11 mouse cellular contexts compared by ENCODE assay signal in the genomic region with DNA sequence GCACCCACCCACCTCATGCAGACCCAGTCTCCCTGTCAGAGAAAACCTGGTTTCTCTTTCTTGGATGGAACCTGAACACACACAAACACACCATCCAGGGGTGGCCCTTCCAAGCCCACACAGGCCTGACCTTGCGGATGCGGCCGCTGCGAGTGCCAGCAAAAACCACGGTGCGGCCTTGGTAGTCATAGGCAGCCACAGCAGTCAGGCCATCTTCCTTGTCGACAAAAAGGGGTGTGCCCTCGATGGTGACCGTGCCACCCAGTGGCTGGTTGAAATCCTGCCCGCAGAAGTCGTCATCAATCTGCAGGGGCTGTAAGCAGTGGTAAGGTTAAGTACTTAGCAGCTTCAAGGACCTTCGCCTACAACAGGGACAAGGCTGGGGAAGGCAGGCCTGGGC. TPM values are rescaled to one million over a fixed set of nuclear protein-coding genes. Genes with fewer than 3 reads are reported as not detected.
DNase-seq lines count a peak whose midpoint lies in the region; ATAC-seq and TF ChIP-seq lines count a peak whose summit lies in the region.
"Had no signal": no experiment of that assay in that cellular context is flagged by ENCODE, and none has a peak within 500 bp of the region (broad histone marks: within the 10 kb centered on the region; RNA-seq: fewer than 3 reads in every experiment).

No protein-coding gene starts in this region.

- H3K27ac ChIP-seq in layer of hippocampus, adult 2 months, result peak overlapping the region; percentile 83
- H3K27ac ChIP-seq: hindbrain, embryonic 15.5 days; macrophage had no signal

- no peak overlapping the region for H3ac ChIP-seq in myocyte (ENCODE audit: control insufficient read depth, insufficient read length)

- TF ChIP-seq CTCF in layer of hippocampus, adult 2 months (conservative IDR thresholded peaks at IDR 0.05), result peak; percentile 30; the same call in 1 of the 2 replicates

- peaks cover 80% of the 10 kb centered on the region for H3K79me2 ChIP-seq in myocyte (ENCODE audit: control insufficient read depth, insufficient read depth)

- H3K36me3 ChIP-seq in myocyte (ENCODE audit: control insufficient read depth, insufficient read depth), result peaks cover 5% of the 10 kb centered on the region

- peak overlapping the region; percentile 52 for H3K4me2 ChIP-seq in myocyte (ENCODE audit: low read depth)
- H3K4me2 ChIP-seq: hindbrain, embryonic 15.5 days had no signal

- DNase-seq in cerebellum, adult 11-12 months, result peak; percentile 22
- no peak for DNase-seq in cerebellum, postnatal 36 days
- no peak for DNase-seq in layer of hippocampus, adult 2 months (ENCODE audit: low spot score in 2 of 2)
- DNase-seq in layer of hippocampus, postnatal 14 days (ENCODE audit: low spot score in 2 of 2), result no peak
- DNase-seq in adrenal gland, postnatal 36 days, result peak; percentile 91 to 95
- no peak for DNase-seq in gastrocnemius, postnatal 14 days
- DNase-seq: gastrocnemius, postnatal 36 days had no signal

- H3K4me3 ChIP-seq in layer of hippocampus, adult 2 months, result no peak overlapping the region
- H3K4me3 ChIP-seq in myocyte, result no peak overlapping the region
- H3K4me3 ChIP-seq: hindbrain, embryonic 15.5 days had no signal

- H3K27me3 ChIP-seq in myocyte (ENCODE audit: control insufficient read depth, insufficient read depth, insufficient read length), result no peaks in the 10 kb centered on the region
- H3K27me3 ChIP-seq: hindbrain, embryonic 15.5 days had no signal

- no peak for ATAC-seq in erythroid progenitor cell, adult 5-6 weeks (replicated peaks; ENCODE audit: low FRiP score, poor library complexity, severe bottlenecking)

- intact Hi-C loops in gastrocnemius, postnatal 14 days (cut with DNase I; ENCODE audit: low total_unique reads), result no loop called here

- no peak for TF ChIP-seq POLR2A in myocyte (IDR thresholded peaks at IDR 0.05; ENCODE audit: insufficient read length, low read depth)

TF ChIP-seq in myocyte, 11 proteins besides CTCF, POLR2A, EP300 and RAD21:
- TF ChIP-seq MYOD1 (IDR thresholded peaks at IDR 0.05; ENCODE audit: control insufficient read depth in 1 of 3, insufficient read length in 2 of 3, low read depth in 2 of 3), result peak in 1 of 3 experiments; percentile 24
- no peak for TF ChIP-seq CEBPB (IDR thresholded peaks at IDR 0.05; ENCODE audit: insufficient read depth, poor library complexity, severe bottlenecking)
- TF ChIP-seq MYOG (IDR thresholded peaks at IDR 0.05; ENCODE audit: control insufficient read depth in 1 of 3, insufficient read depth in 1 of 3, insufficient read length in 2 of 3, low read depth in 2 of 3), result peak in 1 of 3 experiments; percentile 33
- no peak for TF ChIP-seq TCF12 (IDR thresholded peaks at IDR 0.05; ENCODE audit: insufficient read depth, poor library complexity, severe bottlenecking)
- no peak for TF ChIP-seq USF1 (IDR thresholded peaks at IDR 0.05; ENCODE audit: low read depth)
- no peak for TF ChIP-seq REST (IDR thresholded peaks at IDR 0.05; ENCODE audit: insufficient read depth, insufficient read length)

RNA-seq across cellular contexts. Expression of a gene that starts 7.7 kb away (rescaled TPM):
- total RNA-seq in layer of hippocampus, adult 2 months (2021), result 100 to 1,000 TPM; 108 to 120 TPM
- 100 to 1,000 TPM; 162 to 166 TPM for total RNA-seq in layer of hippocampus, postnatal 14 days (2021)
- 10 to 100 TPM; 55.0 to 98.6 TPM for total RNA-seq in adrenal gland, postnatal 36 days (2021)
- 64.4 TPM for polyA plus RNA-seq in myocyte (2012; fragmentation: generic; extraction: Trizol)
- 2.9 and 4.6 TPM in 2 replicates for total RNA-seq in erythroid progenitor cell, adult 5-6 weeks (2015; ENCODE audit: low replicate concordance)
- total RNA-seq in erythroid progenitor cell, adult 5-6 weeks (2017; ENCODE audit: low replicate concordance), result 0.30 and 5.3 TPM in 2 replicates
- total RNA-seq in gastrocnemius, postnatal 14 days (2021), result 10 to 100 TPM; 24.7 to 36.6 TPM

Comparison
In these comparisons a context has a peak if more than half of its experiments do, and no peak if none do; other contexts are left out.
1. DNase-seq: peak in cerebellum, adult 11-12 months (single experiment) and adrenal gland, postnatal 36 days (2 of 2); none in cerebellum, postnatal 36 days (0 of 2), layer of hippocampus, adult 2 months (0 of 2), layer of hippocampus, postnatal 14 days (0 of 2) and gastrocnemius, postnatal 14 days (single experiment).
2. RNA of a gene that starts 7.7 kb away (total RNA-seq): 162 to 166 TPM in layer of hippocampus, postnatal 14 days, 108 to 120 TPM in layer of hippocampus, adult 2 months, 55.0 to 98.6 TPM in adrenal gland, postnatal 36 days and 24.7 to 36.6 TPM in gastrocnemius, postnatal 14 days; 0.30 to 5.3 TPM in erythroid progenitor cell, adult 5-6 weeks; every median in the first group is over 4 times any median in the second.